Mouse (Mus musculus) CH12.LX (cell line): ENCODE results near the gene Il4.

ENCODE experiments used
- BHLHE40 ChIP-seq: IDR thresholded peaks from 2 replicates; pipeline ENCODE4 v1.6.1; 2011; ENCODE audit warnings: mild to moderate bottlenecking, low read depth, low read length, improper control_type of control experiment
- CHD2 ChIP-seq: IDR thresholded peaks from 2 replicates; pipeline ENCODE4 v1.6.1; 2011; ENCODE audit warnings: low read length, improper control_type of control experiment
- CTCF ChIP-seq, 2 experiments: IDR thresholded peaks in 1 of 2; conservative IDR thresholded peaks in 1 of 2; 2 replicates each; pipeline ENCODE4 v1.5.1; 2011 to 2012; ENCODE audit warnings: low read depth in 2 of 2, low read length in 2 of 2, improper control_type of control experiment in 1 of 2, inconsistent platforms in 1 of 2, mild to moderate bottlenecking in 1 of 2, moderate library complexity in 1 of 2
- MYC ChIP-seq: IDR thresholded peaks from 2 replicates; pipeline ENCODE4 v1.6.1; 2011; ENCODE audit warnings: low read depth, mild to moderate bottlenecking, improper control_type of control experiment, low read length
- POLR2A ChIP-seq: IDR thresholded peaks from 2 replicates; pipeline ENCODE4 v1.6.1; 2011; ENCODE audit warnings: low read depth, mild to moderate bottlenecking, improper control_type of control experiment, low read length
- POLR2AphosphoS2 ChIP-seq: IDR thresholded peaks from 2 replicates; pipeline ENCODE4 v1.6.1; 2011; ENCODE audit warnings: low read depth, low read length, improper control_type of control experiment
- SIN3A ChIP-seq: IDR thresholded peaks from 2 replicates; pipeline ENCODE4 v1.6.1; 2012; ENCODE audit warnings: low read length, improper control_type of control experiment, inconsistent platforms
- SMC3 ChIP-seq: IDR thresholded peaks from 2 replicates; pipeline ENCODE4 v1.6.1; 2011; ENCODE audit warnings: low read depth, low read length, improper control_type of control experiment
- UBTF ChIP-seq: IDR thresholded peaks from 2 replicates; pipeline ENCODE4 v1.6.1; 2012; ENCODE audit warnings: low read depth, mild to moderate bottlenecking, inconsistent platforms, low read length, improper control_type of control experiment, moderate library complexity
- USF1 ChIP-seq: IDR thresholded peaks from 2 replicates; pipeline ENCODE4 v1.6.1; 2014; ENCODE audit warnings: low read depth, mild to moderate bottlenecking, inconsistent platforms, low read length, improper control_type of control experiment
- ZC3H11A ChIP-seq: IDR thresholded peaks from 2 replicates; pipeline ENCODE4 v1.6.1; 2012; ENCODE audit warnings: low read depth, mild to moderate bottlenecking, inconsistent platforms, low read length, improper control_type of control experiment
- ZNF384 ChIP-seq: IDR thresholded peaks from 2 replicates; pipeline ENCODE4 v1.6.1; 2012; ENCODE audit warnings: low read depth, low read length, improper control_type of control experiment, inconsistent platforms

DNA sequence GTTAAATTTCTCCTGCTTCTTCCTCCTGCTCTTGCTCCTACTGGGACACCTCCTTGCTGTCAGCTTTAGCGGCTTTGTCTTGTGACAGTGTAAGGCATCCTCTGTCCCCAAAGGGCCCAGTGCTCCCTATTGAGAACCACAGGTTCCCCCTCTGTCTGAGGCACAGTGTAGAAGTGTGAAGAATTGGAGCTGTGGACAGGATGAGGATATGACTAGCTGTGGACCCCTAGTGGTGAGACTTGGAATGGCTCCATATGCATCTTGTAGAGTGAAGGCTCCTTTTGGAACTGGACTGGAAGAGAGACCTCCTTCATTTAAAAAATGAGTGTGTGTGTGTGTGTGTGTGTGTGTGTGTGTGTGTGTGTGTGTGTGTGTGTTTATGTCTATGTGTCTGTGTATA is 9.4 kb upstream of the Il4 start:
- TF ChIP-seq USF1 = no peak
- TF ChIP-seq CTCF (conservative IDR thresholded peaks at IDR 0.05 in 1 of 2, IDR thresholded peaks at IDR 0.05 in 1 of 2; ENCODE audit: low read depth in 2 of 2, low read length in 2 of 2) = peak; percentile 94 to 99
- peak; percentile 72; the same call in 1 of the 2 replicates for TF ChIP-seq ZNF384
- peak; percentile 99 for TF ChIP-seq SMC3
- 0 out of 2 replicates have a peak, but pooled peaks have one; percentile 8 for TF ChIP-seq CHD2
- TF ChIP-seq MYC = peak; percentile 86
- TF ChIP-seq POLR2A = peak; percentile 40
- peak; percentile 70 for TF ChIP-seq BHLHE40
- TF ChIP-seq SIN3A = peak; percentile 92
- peak; percentile 94 for TF ChIP-seq ZC3H11A
- TF ChIP-seq UBTF = no peak
- no peak for TF ChIP-seq POLR2AphosphoS2
